Mouse (Mus musculus): ENCODE results near the gene Me3. TPM values are rescaled to one million over a fixed set of nuclear protein-coding genes. Genes with fewer than 3 reads are reported as not detected.

The Me3 gene
- polyA plus RNA-seq, 1 experiment = not detected

DNA sequence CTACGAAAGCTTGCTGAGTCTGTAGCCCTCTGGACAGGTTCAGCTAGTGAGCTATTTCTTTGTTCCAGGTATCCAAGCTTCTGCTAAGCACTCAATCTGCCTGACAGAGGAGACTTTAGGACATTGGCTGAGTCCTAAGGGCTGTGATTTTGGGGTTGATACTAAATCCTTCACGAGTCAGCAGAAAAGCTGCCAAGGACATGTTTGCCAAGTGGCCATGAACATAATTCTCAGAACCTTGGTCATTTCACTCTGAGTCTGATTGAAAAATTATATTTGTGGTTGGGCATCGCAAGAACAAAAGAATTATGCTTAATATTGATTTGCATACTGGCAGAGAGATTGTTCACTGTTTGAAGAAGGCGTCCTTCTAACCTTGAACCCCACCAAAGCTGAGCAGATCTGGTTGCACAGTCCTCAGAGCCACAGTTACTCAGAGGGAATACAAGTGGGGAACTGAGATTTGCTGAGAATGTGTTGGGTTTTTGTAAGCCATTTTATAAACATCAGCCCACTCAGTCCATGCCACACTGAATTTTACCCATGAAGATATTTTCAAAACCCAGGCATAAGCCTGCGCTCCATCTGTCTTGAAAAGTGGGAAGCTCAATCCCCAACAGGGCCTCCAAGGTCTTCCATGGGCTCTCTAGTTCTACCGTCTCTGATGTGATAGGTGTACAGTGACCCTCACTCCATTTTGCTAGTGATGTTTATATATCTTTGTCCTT lies 39.1 kb downstream of the Me3 start:
- no peaks in the 10 kb centered on the region for H3K4me1 ChIP-seq (ENCODE audit: control insufficient read depth, insufficient read depth, low read length)
- 80% methylated on average over 6 of the region's 6 CpGs for WGBS
- H3K4me3 ChIP-seq (replicated peaks; ENCODE audit: control insufficient read depth, low read depth, low read length) = no peak overlapping the region
- TF ChIP-seq POLR2A (IDR thresholded peaks at IDR 0.05; ENCODE audit: borderline replicate concordance, control insufficient read depth, low read depth, low read length) (no peak), CTCF (IDR thresholded peaks at IDR 0.05; ENCODE audit: control insufficient read depth, insufficient read depth, low read length) (no peak)
- H3K27ac ChIP-seq (ENCODE audit: control insufficient read depth, insufficient read depth, low read depth, low read length, poor library complexity) = no peak overlapping the region

DNA sequence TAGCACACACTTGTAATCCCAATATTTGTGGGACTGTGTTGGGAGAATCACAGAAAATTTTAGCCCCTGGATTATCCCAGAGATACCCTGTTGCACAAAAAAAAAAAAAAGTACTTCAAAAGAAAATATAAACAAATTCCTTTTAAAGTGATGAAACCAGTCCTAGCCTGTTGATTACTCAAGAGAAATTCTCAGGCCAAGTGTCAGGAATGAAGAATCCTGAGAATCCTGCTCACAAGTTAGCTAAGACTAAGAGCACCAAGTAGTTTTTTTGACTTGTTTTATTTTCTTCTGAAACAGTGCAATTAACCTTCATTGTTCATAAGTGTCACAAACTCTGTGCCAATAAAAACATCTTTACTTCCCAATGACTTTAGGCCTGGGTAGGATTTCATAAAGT lies 44.0 kb downstream of the Me3 start:
- Histone ChIP-seq H3K4me1 (ENCODE audit: control insufficient read depth, insufficient read depth, low read length) (no peaks in the 10 kb centered on the region), H3K4me3 (replicated peaks; ENCODE audit: control insufficient read depth, low read depth, low read length) (no peak overlapping the region), H3K27ac (ENCODE audit: control insufficient read depth, insufficient read depth, low read depth, low read length, poor library complexity) (no peak overlapping the region)
- TF ChIP-seq POLR2A (IDR thresholded peaks at IDR 0.05; ENCODE audit: borderline replicate concordance, control insufficient read depth, low read depth, low read length) = no peak
- TF ChIP-seq CTCF (IDR thresholded peaks at IDR 0.05; ENCODE audit: control insufficient read depth, insufficient read depth, low read length) = no peak

DNA sequence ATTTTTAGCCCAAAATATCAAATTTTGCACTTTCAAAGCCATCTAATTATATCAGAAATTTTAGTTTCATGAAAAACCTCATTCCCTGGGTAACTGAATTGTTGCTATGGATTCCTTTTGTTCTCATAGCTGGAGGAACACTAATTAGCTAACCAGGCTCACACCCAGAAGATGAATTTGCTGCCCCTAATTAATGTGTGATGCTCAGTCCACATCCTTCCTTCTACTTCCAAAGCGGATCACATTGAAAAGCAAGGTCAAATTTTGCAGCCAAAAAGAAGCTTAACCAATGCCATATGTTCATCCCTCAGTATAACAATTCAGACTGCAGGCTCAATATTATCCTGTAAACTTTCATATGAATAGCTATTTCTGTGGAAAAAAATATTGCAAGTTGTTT lies 45.7 kb downstream of the Me3 start:
- H3K4me3 ChIP-seq (replicated peaks; ENCODE audit: control insufficient read depth, low read depth, low read length) = no peak overlapping the region
- no peaks in the 10 kb centered on the region for H3K4me1 ChIP-seq (ENCODE audit: control insufficient read depth, insufficient read depth, low read length)
- TF ChIP-seq POLR2A (IDR thresholded peaks at IDR 0.05; ENCODE audit: borderline replicate concordance, control insufficient read depth, low read depth, low read length) (no peak), CTCF (IDR thresholded peaks at IDR 0.05; ENCODE audit: control insufficient read depth, insufficient read depth, low read length) (no peak)
- no peak overlapping the region for H3K27ac ChIP-seq (ENCODE audit: control insufficient read depth, insufficient read depth, low read depth, low read length, poor library complexity)
- 81% methylated on average over 1 of the region's 1 CpGs for WGBS

DNA sequence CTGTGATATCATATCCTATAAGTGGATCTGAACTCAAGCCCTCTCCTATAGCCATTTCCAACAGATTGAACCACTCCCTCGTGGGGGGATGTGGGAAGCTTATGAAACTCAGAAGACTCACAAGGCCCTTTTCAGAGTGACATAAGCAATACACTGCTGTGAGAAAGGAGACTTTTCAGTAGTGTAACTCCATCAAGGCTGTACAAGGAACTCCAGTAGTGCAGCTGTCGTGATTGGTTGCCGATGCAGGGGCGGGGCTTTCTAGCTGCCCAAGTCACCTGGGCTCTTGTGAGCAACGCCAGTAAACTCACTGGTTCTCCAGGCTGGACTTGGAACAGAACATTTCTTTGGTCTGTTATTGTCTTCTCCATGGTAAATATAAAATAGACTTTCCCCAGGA lies 46.5 kb downstream of the Me3 start:
- 28% methylated on average over 5 of the region's 5 CpGs for WGBS
- Histone ChIP-seq H3K4me1 (ENCODE audit: control insufficient read depth, insufficient read depth, low read length) (no peaks in the 10 kb centered on the region), H3K4me3 (replicated peaks; ENCODE audit: control insufficient read depth, low read depth, low read length) (no peak overlapping the region), H3K27ac (ENCODE audit: control insufficient read depth, insufficient read depth, low read depth, low read length, poor library complexity) (no peak overlapping the region)
- no peak for TF ChIP-seq POLR2A (IDR thresholded peaks at IDR 0.05; ENCODE audit: borderline replicate concordance, control insufficient read depth, low read depth, low read length)
- no peak for TF ChIP-seq CTCF (IDR thresholded peaks at IDR 0.05; ENCODE audit: control insufficient read depth, insufficient read depth, low read length)

DNA sequence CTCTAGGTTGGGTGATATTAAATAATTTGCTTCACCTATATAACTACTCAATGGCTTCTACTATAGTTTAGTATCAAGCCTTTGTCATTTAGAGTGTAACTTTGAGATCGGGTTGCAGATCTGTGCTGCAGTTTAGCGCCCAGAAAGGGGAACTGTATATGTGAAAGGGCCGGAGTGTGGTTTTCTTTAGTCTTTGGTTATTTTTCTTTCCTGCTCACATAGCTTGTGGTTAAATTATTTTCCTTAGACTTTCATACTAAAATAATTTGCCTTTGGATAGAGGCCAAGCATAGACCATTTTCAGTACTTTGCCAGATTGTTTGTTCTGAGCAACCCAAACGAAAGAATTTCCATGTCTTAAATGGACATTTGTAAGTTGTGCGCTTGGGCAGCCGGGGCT lies 46.9 kb downstream of the Me3 start:
- Histone ChIP-seq H3K4me1 (ENCODE audit: control insufficient read depth, insufficient read depth, low read length) (no peaks in the 10 kb centered on the region), H3K4me3 (replicated peaks; ENCODE audit: control insufficient read depth, low read depth, low read length) (no peak overlapping the region), H3K27ac (ENCODE audit: control insufficient read depth, insufficient read depth, low read depth, low read length, poor library complexity) (no peak overlapping the region)
- WGBS = 21% methylated on average over 6 of the region's 6 CpGs
- TF ChIP-seq CTCF (IDR thresholded peaks at IDR 0.05; ENCODE audit: control insufficient read depth, insufficient read depth, low read length) (no peak), POLR2A (IDR thresholded peaks at IDR 0.05; ENCODE audit: borderline replicate concordance, control insufficient read depth, low read depth, low read length) (no peak)

DNA sequence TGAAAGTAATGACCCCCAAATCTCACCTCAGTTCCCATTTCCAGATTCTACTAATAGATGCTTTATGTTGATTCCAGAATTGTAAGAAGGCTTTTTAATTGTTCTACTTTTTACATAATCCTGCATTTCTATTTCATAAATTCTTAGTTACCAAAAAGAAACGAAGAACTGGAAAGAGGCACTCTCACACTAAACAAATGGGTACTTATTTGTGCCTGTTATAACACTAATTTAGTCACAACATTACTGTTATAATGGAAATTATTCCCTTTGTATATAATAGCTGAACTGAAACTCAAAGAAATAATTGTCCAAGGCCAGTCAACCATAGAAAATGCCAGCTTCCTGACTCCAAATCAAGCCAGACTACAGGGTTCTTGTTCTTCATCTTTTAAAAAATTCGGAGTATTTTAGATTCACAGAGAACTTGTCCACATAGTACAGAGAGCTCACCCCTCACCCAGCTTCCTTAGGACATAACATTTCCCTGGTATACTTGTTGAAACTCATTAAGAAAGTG lies 47.5 kb downstream of the Me3 start:
- 61% methylated on average over 2 of the region's 2 CpGs for WGBS
- Histone ChIP-seq H3K27ac (ENCODE audit: control insufficient read depth, insufficient read depth, low read depth, low read length, poor library complexity) (no peak overlapping the region), H3K4me3 (replicated peaks; ENCODE audit: control insufficient read depth, low read depth, low read length) (no peak overlapping the region), H3K4me1 (ENCODE audit: control insufficient read depth, insufficient read depth, low read length) (no peaks in the 10 kb centered on the region)
- TF ChIP-seq POLR2A (IDR thresholded peaks at IDR 0.05; ENCODE audit: borderline replicate concordance, control insufficient read depth, low read depth, low read length) (no peak), CTCF (IDR thresholded peaks at IDR 0.05; ENCODE audit: control insufficient read depth, insufficient read depth, low read length) (no peak)

DNA sequence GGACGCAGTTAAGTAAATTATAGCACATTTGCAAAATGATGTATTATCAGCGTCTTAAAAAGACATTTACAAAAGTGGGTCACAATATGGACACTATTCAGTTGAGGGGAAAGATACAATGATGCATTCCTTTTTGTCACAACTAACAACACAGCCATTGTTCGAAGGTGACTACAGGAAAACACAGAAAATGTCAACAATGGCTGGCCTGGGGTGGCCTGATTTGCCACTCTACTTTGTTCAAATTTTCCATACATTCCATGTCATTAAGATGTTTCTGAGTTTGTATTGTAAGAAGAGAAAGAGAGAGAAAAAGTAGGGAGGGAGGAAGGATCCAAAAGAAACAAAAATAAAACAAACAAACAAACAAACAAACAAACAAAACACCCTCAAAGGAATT lies 48.7 kb downstream of the Me3 start:
- TF ChIP-seq POLR2A (IDR thresholded peaks at IDR 0.05; ENCODE audit: borderline replicate concordance, control insufficient read depth, low read depth, low read length) (no peak), CTCF (IDR thresholded peaks at IDR 0.05; ENCODE audit: control insufficient read depth, insufficient read depth, low read length) (no peak)
- WGBS = 81% methylated on average over 3 of the region's 3 CpGs
- Histone ChIP-seq H3K4me3 (replicated peaks; ENCODE audit: control insufficient read depth, low read depth, low read length) (no peak overlapping the region), H3K4me1 (ENCODE audit: control insufficient read depth, insufficient read depth, low read length) (no peaks in the 10 kb centered on the region), H3K27ac (ENCODE audit: control insufficient read depth, insufficient read depth, low read depth, low read length, poor library complexity) (no peak overlapping the region)

DNA sequence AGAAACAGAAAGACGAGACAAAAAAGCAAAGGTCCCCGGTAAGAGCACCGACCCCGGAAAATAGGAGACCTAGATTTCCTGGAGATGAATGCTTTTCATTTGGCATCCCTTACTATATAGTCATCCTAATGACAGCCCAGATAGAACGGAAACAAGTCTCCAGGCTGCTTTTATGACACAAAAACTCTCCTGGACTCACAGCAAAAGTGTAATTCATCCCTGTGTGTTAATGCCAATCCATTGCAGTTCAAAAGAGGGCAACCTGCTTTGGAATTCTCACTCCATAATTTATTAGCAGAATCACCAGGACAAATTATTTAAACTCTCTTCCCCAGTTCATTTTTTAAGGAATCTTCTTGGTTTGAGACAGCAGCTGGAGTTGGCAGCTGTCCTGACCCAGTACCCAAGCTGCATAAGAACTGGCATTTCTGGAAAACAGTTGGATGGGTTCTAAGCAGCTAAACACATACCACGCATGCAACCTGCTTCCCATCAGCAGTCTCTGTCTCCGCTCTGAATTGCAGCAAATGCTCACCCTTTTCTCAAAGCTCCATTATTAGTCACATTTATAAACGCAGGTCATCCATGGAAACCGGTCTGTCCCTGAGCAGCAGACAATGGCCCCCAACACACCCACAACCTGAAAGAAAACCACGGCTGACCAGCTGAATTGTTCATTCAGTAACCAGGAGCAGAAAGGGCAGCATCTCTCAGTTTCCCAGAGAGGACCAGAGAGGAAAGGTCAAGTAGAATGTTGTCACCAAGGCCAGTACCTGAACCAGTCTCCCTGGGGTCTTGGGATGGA lies 49.7 kb downstream of the Me3 start:
- no peaks in the 10 kb centered on the region for H3K4me1 ChIP-seq (ENCODE audit: control insufficient read depth, insufficient read depth, low read length)
- H3K27ac ChIP-seq (ENCODE audit: control insufficient read depth, insufficient read depth, low read depth, low read length, poor library complexity) = no peak overlapping the region
- no peak for TF ChIP-seq POLR2A (IDR thresholded peaks at IDR 0.05; ENCODE audit: borderline replicate concordance, control insufficient read depth, low read depth, low read length)
- TF ChIP-seq CTCF (IDR thresholded peaks at IDR 0.05; ENCODE audit: control insufficient read depth, insufficient read depth, low read length) = no peak
- 87% methylated on average over 10 of the region's 10 CpGs for WGBS
- no peak overlapping the region for H3K4me3 ChIP-seq (replicated peaks; ENCODE audit: control insufficient read depth, low read depth, low read length)

Data from bone marrow, adult 2 months (tissue).